22 mouse cellular contexts compared by ENCODE assay signal in the genomic region with DNA sequence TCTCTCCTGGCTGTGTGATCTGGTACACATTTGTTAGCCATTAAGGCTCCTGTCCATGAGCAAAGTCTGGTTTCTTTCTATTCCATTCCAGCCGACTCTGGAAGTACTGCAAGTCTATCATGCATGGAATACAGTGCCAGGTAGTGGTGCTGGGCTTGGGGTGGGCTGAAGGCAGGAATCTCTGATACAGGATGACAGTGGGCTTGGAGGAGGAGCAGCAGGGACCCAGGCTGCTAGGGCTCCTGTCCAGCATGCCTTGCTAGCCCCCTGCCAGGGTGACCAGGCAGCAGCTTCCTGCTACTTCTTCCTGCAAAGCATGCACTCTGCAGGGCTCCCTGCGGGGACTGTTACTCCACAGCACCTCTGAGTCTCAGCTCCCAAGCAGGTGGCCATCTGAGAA.
DNase-seq lines count a peak whose midpoint lies in the region; ATAC-seq and TF ChIP-seq lines count a peak whose summit lies in the region.
"Had no signal": no experiment of that assay in that cellular context is flagged by ENCODE, and none has a peak within 500 bp of the region (broad histone marks: within the 10 kb centered on the region; RNA-seq: fewer than 3 reads in every experiment).

No protein-coding gene starts in this region.

- ATAC-seq in forebrain, embryonic 13.5 days: no peak
- ATAC-seq in forebrain, embryonic 12.5 days (ENCODE audit: low FRiP score): no peak
- no peak for ATAC-seq in midbrain, embryonic 13.5 days
- ATAC-seq in midbrain, embryonic 11.5 days (ENCODE audit: low FRiP score): no peak
- no peak for ATAC-seq in forebrain, postnatal 0 days
- ATAC-seq: intestine, embryonic 16.5 days; liver, postnatal 0 days; lung, postnatal 0 days had no signal

- no peaks in the 10 kb centered on the region for H3K9me3 ChIP-seq in forebrain, embryonic 13.5 days (replicated peaks)
- H3K9me3 ChIP-seq in forebrain, embryonic 12.5 days: 0 out of 2 replicates have a peak, but pooled peaks cover 5% of the 10 kb centered on the region
- H3K9me3 ChIP-seq in midbrain, embryonic 13.5 days: no peaks in the 10 kb centered on the region
- no peaks in the 10 kb centered on the region for H3K9me3 ChIP-seq in midbrain, embryonic 11.5 days (ENCODE audit: control insufficient read depth, low read length)
- H3K9me3 ChIP-seq in forebrain, postnatal 0 days (ENCODE audit: low read length): no peaks in the 10 kb centered on the region
- H3K9me3 ChIP-seq: heart, embryonic 13.5 days; limb, embryonic 12.5 days; neural tube, embryonic 13.5 days had no signal

- no peaks in the 10 kb centered on the region for H3K27me3 ChIP-seq in forebrain, embryonic 13.5 days
- no peaks in the 10 kb centered on the region for H3K27me3 ChIP-seq in forebrain, embryonic 12.5 days
- H3K27me3 ChIP-seq in midbrain, embryonic 13.5 days: 0 out of 2 replicates have a peak, but pooled peaks cover 2% of the 10 kb centered on the region
- no peaks in the 10 kb centered on the region for H3K27me3 ChIP-seq in midbrain, embryonic 11.5 days (ENCODE audit: control insufficient read depth, insufficient read depth, low read length)
- no peaks in the 10 kb centered on the region for H3K27me3 ChIP-seq in forebrain, postnatal 0 days (ENCODE audit: insufficient read depth, low read length)
- H3K27me3 ChIP-seq: heart, embryonic 13.5 days; limb, embryonic 12.5 days had no signal

- H3K4me2 ChIP-seq in forebrain, embryonic 13.5 days: peak overlapping the region; percentile 53; the same call in 1 of the 2 replicates
- no peak overlapping the region for H3K4me2 ChIP-seq in forebrain, embryonic 12.5 days
- no peak overlapping the region for H3K4me2 ChIP-seq in midbrain, embryonic 13.5 days (replicated peaks)
- no peak overlapping the region for H3K4me2 ChIP-seq in midbrain, embryonic 11.5 days
- no peak overlapping the region for H3K4me2 ChIP-seq in forebrain, postnatal 0 days (ENCODE audit: low read depth)
- H3K4me2 ChIP-seq: heart, embryonic 13.5 days; limb, embryonic 12.5 days; liver, embryonic 11.5 days had no signal

- no peak for TF ChIP-seq CTCF in forebrain, postnatal 0 days (IDR thresholded peaks at IDR 0.05; ENCODE audit: low read depth)

- WGBS in forebrain, embryonic 13.5 days: 78% methylated on average over 2 of the region's 2 CpGs
- 80% methylated on average over 2 of the region's 2 CpGs for WGBS in forebrain, embryonic 12.5 days
- WGBS in midbrain, embryonic 13.5 days: 70% methylated on average over 2 of the region's 2 CpGs
- 79% methylated on average over 2 of the region's 2 CpGs for WGBS in midbrain, embryonic 11.5 days
- WGBS in forebrain, postnatal 0 days: 50% methylated on average over 2 of the region's 2 CpGs

- H3K4me3 ChIP-seq in forebrain, embryonic 13.5 days: no peak overlapping the region
- H3K4me3 ChIP-seq in forebrain, embryonic 12.5 days (replicated peaks): no peak overlapping the region
- H3K4me3 ChIP-seq in midbrain, embryonic 13.5 days (replicated peaks): no peak overlapping the region
- no peak overlapping the region for H3K4me3 ChIP-seq in midbrain, embryonic 11.5 days (ENCODE audit: low read depth, low read length)
- H3K4me3 ChIP-seq in forebrain, postnatal 0 days (ENCODE audit: low read depth, low read length): no peak overlapping the region
- H3K4me3 ChIP-seq: heart, embryonic 13.5 days; limb, embryonic 12.5 days had no signal

- DNase-seq in midbrain, embryonic 11.5 days (ENCODE audit: low spot score, missing footprints): no peak
- DNase-seq in cerebellum, postnatal 25 days: peak; percentile 54 to 55
- DNase-seq in forebrain, postnatal 0 days: no peak
- no peak for DNase-seq in yolk sac, embryonic 10.5 days (ENCODE audit: low spot score)
- DNase-seq: adrenal gland, adult 8-10 months; gastrocnemius, postnatal 25 days; heart, adult 18-20 months; heart, postnatal 14 days; kidney, adult 9 months; kidney, postnatal 14 days; liver, postnatal 0 days; thymus, postnatal 25 days had no signal

- no peak overlapping the region for H3K9ac ChIP-seq in forebrain, embryonic 13.5 days
- no peak overlapping the region for H3K9ac ChIP-seq in forebrain, embryonic 12.5 days
- H3K9ac ChIP-seq in midbrain, embryonic 13.5 days (replicated peaks): no peak overlapping the region
- H3K9ac ChIP-seq in midbrain, embryonic 11.5 days (ENCODE audit: low read length): no peak overlapping the region
- no peak overlapping the region for H3K9ac ChIP-seq in forebrain, postnatal 0 days
- H3K9ac ChIP-seq: heart, embryonic 13.5 days; limb, embryonic 12.5 days; liver, postnatal 0 days had no signal

- H3K36me3 ChIP-seq in forebrain, embryonic 13.5 days (ENCODE audit: poor library complexity, severe bottlenecking): no peaks in the 10 kb centered on the region
- H3K36me3 ChIP-seq in forebrain, embryonic 12.5 days (replicated peaks): no peaks in the 10 kb centered on the region
- 0 out of 2 replicates have a peak, but pooled peaks cover 3% of the 10 kb centered on the region for H3K36me3 ChIP-seq in midbrain, embryonic 13.5 days
- H3K36me3 ChIP-seq in midbrain, embryonic 11.5 days (ENCODE audit: control insufficient read depth, insufficient read depth, low read length): no peaks in the 10 kb centered on the region
- no peaks in the 10 kb centered on the region for H3K36me3 ChIP-seq in forebrain, postnatal 0 days (ENCODE audit: insufficient read depth)
- H3K36me3 ChIP-seq: heart, embryonic 13.5 days; limb, embryonic 12.5 days; neural tube, embryonic 13.5 days had no signal

- peak overlapping the region; percentile 32; the same call in 1 of the 2 replicates for H3K27ac ChIP-seq in forebrain, embryonic 13.5 days
- H3K27ac ChIP-seq in forebrain, embryonic 12.5 days: no peak overlapping the region
- peak overlapping the region; percentile 83; the same call in 1 of the 2 replicates for H3K27ac ChIP-seq in midbrain, embryonic 13.5 days
- H3K27ac ChIP-seq in midbrain, embryonic 11.5 days (ENCODE audit: low read depth, low read length): no peak overlapping the region
- peak overlapping the region; percentile 86 for H3K27ac ChIP-seq in forebrain, postnatal 0 days (ENCODE audit: low read depth, low read length)
- H3K27ac ChIP-seq: heart, embryonic 13.5 days; limb, embryonic 12.5 days; macrophage had no signal

- peaks cover 38% of the 10 kb centered on the region for H3K4me1 ChIP-seq in forebrain, embryonic 13.5 days
- H3K4me1 ChIP-seq in forebrain, embryonic 12.5 days: peaks cover 25% of the 10 kb centered on the region
- peaks cover 33% of the 10 kb centered on the region for H3K4me1 ChIP-seq in midbrain, embryonic 13.5 days (replicated peaks)
- peaks cover 14% of the 10 kb centered on the region for H3K4me1 ChIP-seq in midbrain, embryonic 11.5 days (ENCODE audit: control insufficient read depth, insufficient read depth, low read length)
- peaks cover 22% of the 10 kb centered on the region for H3K4me1 ChIP-seq in forebrain, postnatal 0 days (ENCODE audit: insufficient read depth)
- H3K4me1 ChIP-seq: heart, embryonic 13.5 days; limb, embryonic 12.5 days had no signal

Comparison
In these comparisons a context has a peak if more than half of its experiments do, and no peak if none do; other contexts are left out.
1. H3K27ac ChIP-seq: peak in forebrain, embryonic 13.5 days (single experiment), midbrain, embryonic 13.5 days (single experiment) and forebrain, postnatal 0 days (single experiment); none in forebrain, embryonic 12.5 days (single experiment) and midbrain, embryonic 11.5 days (single experiment).
2. DNase-seq: peak in cerebellum, postnatal 25 days (2 of 2); none in midbrain, embryonic 11.5 days (single experiment), forebrain, postnatal 0 days (single experiment) and yolk sac, embryonic 10.5 days (single experiment).